Mouse (Mus musculus) lung, adult 2 months (tissue): ENCODE results near the gene Znhit1. TPM values are rescaled to one million over a fixed set of nuclear protein-coding genes. Genes with fewer than 3 reads are reported as not detected.

ENCODE experiments used
- DNase-seq: peaks from one replicate; pipeline ENCODE4 v3.0.0; 2022
- H3K4me1 ChIP-seq: fragments of 200-500 bp; 2 replicates; pipeline ENCODE4 v1.6.1; 2011; ENCODE audit warnings: low read length; ENCODE audit not compliant: control insufficient read depth, insufficient read depth
- H3K4me3 ChIP-seq: fragments of 200-500 bp; replicated peaks from 2 replicates; pipeline ENCODE3; 2011; ENCODE audit warnings: low read depth, mild to moderate bottlenecking, control low read depth, low read length; ENCODE audit errors: extremely low read depth
- CTCF ChIP-seq: fragments of 200-500 bp; IDR thresholded peaks from 2 replicates; pipeline ENCODE4 v1.5.1; 2011; ENCODE audit warnings: mild to moderate bottlenecking, low read length, control low read depth; ENCODE audit not compliant: insufficient read depth
- POLR2A ChIP-seq: fragments of 200-500 bp; IDR thresholded peaks from 2 replicates; pipeline ENCODE4 v1.6.1; 2011; ENCODE audit warnings: low read depth, mild to moderate bottlenecking, control low read depth, low read length, borderline replicate concordance; ENCODE audit errors: extremely low read depth
- WGBS: fragments of 180-500 bp; shearing (Covaris S2); methylation state at CpG from one replicate; pipeline ENCODE4 v1.1.7; 2018; 5-methylcytosine and 5-hydroxymethylcytosine counted together
- polyA plus RNA-seq: library from polyadenylated mRNA; depleted of rRNA; stranded (reverse); fragments of >200 nt; gene quantifications from 2 replicates; pipeline ENCODE4 v1.2.3, GENCODE M21; 2012

Znhit1 gene
- polyA plus RNA-seq, 1 experiment, result 70.3 TPM

DNA sequence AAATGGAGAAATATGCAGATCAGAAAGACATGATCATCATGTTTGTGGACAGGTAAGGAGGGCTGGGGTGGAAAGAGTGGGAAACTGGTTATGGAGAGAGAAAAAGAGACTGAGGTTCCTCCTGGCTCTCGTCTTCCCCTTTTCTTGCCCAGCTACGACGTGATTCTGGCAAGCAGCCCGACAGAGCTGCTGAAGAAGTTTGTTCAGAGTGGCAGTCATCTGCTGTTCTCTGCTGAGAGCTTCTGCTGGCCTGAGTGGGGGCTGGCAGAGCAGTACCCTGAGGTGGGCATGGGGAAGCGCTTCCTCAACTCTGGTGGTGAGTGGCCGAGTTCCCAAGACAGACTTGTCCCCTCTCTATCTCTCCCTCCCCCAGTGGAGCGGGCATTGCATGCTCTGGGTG is 599 bp upstream of the Znhit1 start:
- peak; percentile 33 for DNase-seq
- 46% methylated on average over 7 of the region's 7 CpGs for WGBS

DNA sequence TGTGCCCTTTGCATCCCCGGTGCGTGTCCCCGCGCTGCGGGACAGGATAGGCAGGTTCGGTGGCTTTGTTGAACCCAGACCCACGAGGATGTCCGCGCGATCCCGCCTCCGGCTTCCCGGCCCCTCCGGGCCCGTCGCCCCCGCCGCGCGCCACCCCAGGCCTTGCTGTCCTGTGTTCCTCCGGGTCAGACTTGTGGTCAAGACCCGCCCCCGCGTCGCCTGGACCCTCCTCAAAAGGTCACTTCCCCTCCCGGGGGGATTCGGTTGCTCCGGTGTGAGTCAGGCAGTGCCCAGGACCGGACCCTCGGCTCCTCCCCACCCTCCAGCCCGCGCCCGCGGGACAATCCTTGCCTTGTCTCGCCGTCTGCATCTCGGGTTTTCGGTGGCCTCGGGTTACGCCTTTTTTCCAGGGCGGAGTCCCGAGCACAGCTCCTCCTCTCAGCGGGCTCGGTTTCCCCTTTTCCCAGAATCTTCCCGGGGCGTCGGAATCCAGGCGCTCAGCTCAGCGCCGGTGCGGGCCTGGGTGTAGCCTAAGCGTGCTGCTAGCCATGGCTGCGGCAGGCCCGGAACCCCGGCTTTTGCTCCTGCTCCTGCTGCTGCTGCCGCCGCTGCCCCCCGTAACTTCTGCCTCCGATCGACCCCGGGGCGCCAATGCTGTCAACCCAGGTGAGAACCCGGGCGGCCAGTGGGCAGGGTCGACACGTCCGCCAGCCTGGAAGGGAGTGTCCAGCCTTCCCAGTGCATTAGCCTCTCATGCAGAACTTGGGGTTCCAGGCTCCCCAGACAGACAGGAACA is 485 bp downstream of the Znhit1 start:
- peak; percentile 86 for DNase-seq
- Histone ChIP-seq H3K4me3 (peak overlapping the region; percentile 83), H3K4me1 (peaks cover 3% of the 10 kb centered on the region; the same call in 1 of the 2 replicates)
- TF ChIP-seq CTCF (no peak), POLR2A (peak; percentile 67; the same call in 1 of the 2 replicates)
- WGBS, result under 1% methylated on average over 67 of the region's 67 CpGs

More for the DNA sequence above, 599 bp upstream of the Znhit1 start:
- no peak overlapping the region for H3K4me3 ChIP-seq
- peaks cover 3% of the 10 kb centered on the region; the same call in 1 of the 2 replicates for H3K4me1 ChIP-seq
- TF ChIP-seq POLR2A, result no peak
- no peak for TF ChIP-seq CTCF

DNA sequence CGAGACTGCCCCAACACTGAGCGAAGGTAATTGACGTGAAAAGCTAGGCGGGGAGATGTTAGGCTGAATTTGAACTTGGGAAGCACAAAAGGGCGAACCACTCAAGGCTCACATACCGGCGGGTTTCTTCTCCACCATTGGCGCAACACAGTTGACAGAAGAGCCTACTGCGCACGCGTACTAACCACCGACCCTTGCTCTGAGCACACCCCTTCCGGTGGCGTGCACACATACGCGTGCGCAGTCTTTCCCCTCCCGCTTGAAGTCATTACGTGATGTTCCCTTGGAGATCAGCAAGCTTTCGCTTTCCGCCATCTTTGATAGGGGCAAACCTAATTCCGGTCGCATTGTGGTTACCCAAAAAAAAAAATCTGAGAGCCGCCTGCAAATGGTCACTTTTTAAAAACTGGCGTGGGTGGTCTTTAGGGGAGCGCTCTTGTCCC is 1.1 kb downstream of the Znhit1 start, which contains the start of gene Plod3:
Plod3 (plus strand) TSS at position 325 of the 443 bp plus-strand sequence.
- Histone ChIP-seq H3K4me1 (peaks cover 3% of the 10 kb centered on the region; the same call in 1 of the 2 replicates), H3K4me3 (peak within 1 kb of the TSS; percentile 83)
- WGBS, result under 1% methylated on average over 26 of the region's 26 CpGs
- no peak for DNase-seq
- TF ChIP-seq CTCF (no peak), POLR2A (peak; percentile 81; the same call in 1 of the 2 replicates)

DNA sequence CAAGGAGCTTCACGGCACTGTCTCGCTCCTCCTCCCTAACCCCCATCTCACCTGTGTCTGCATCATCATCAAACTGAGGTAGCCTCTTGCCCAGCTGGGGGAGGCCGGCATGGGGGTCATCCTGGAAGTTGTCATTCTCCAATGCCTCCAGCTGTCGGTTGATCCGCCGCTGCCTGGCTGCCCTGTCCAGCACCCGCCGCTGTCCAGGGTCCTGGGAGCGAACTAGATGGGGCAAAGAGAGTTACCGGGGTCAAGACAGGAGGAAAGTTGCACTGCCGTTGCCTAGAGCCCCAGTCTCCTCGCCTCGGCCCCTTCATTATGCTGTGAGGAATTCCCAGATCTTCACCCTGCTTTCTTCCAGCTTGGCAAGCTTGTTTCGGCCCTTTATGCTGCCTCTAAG is 3.0 kb downstream of the Znhit1 start:
- peaks cover 3% of the 10 kb centered on the region; the same call in 1 of the 2 replicates for H3K4me1 ChIP-seq
- TF ChIP-seq CTCF (no peak), POLR2A (no peak)
- WGBS, result 55% methylated on average over 14 of the region's 14 CpGs
- H3K4me3 ChIP-seq, result no peak overlapping the region
- no peak for DNase-seq

DNA sequence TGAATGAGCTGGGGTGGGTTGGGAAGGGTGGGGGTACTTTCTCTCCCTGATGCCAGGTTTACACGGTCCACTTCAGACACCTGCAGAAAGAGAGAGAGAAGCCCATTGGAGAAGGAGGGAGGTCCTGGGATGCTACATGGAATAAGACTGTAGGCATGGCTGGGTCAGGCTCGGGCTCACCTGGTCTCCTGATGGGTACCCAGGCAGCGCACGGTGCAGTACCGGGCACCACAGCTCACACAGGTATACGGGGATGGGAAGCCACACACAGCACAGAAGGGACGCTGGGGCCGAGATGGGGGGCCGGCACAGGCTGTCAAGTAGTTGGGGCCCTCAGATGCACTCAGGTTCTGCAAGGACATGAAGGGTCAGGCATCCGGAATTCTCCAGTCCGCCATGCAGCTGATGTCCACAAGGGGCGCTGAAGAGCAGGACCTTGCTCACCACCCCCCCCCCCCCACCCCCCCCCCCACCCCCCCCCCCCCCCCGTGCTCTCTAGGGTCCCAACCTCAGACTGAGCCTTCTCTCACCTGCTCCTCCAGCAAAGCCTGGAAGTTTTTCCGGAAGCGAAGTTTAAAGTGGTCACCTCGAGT is 5.4 kb downstream of the Znhit1 start:
- no peak overlapping the region for H3K4me3 ChIP-seq
- no peak for TF ChIP-seq POLR2A
- peak; percentile 72 for TF ChIP-seq CTCF
- peaks cover 3% of the 10 kb centered on the region; the same call in 1 of the 2 replicates for H3K4me1 ChIP-seq
- WGBS, result 50% methylated on average over 15 of the region's 16 CpGs
- peak; percentile 52 for DNase-seq

DNA sequence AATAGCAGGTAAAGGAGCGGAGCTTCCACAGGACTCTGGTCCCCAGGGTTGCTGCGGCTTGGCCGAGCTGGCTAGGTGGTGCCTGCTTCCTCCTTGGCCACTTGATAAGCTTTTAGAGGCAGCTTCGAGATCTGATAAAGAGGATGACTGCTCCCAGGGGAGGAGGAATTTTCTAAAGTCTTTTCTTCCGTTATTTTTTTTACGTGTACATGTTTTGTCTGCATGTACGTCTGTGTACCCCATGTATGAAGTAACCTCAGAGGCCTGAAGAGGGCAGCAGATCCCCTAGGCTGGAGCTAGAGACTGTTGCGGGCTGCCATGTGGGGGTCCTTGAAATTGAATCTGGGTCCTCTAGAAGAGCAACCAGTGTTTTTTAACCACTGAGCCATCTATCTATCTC is 6.8 kb downstream of the Znhit1 start:
- no peak overlapping the region for H3K4me3 ChIP-seq
- peaks cover under 1% of the 10 kb centered on the region; the same call in 1 of the 2 replicates for H3K4me1 ChIP-seq
- TF ChIP-seq POLR2A (no peak), CTCF (no peak)
- 85% methylated on average over 8 of the region's 8 CpGs for WGBS
- no peak for DNase-seq

DNA sequence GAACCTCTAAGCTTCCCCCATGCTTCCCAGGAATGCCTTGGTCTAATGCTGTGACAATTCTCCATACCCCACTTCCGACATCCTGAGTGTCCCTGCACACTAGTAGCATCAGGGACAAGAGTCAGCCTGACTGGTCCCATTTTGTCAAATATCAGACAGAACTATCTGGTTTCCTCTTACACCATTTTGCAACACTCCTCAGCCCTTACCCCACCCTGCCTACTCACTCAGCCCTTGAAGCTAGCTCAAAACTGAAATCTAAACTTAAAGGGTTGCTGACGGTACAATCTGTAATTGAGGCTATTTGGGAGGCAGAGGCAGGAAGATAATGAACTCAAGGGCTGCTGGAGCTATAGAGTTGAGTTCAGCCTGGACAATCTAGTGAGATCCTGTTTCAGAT is 8.1 kb downstream of the Znhit1 start:
- 79% methylated on average over 2 of the region's 2 CpGs for WGBS
- H3K4me1 ChIP-seq, result no peaks in the 10 kb centered on the region
- H3K4me3 ChIP-seq, result no peak overlapping the region
- TF ChIP-seq POLR2A (no peak), CTCF (no peak)
- no peak for DNase-seq

DNA sequence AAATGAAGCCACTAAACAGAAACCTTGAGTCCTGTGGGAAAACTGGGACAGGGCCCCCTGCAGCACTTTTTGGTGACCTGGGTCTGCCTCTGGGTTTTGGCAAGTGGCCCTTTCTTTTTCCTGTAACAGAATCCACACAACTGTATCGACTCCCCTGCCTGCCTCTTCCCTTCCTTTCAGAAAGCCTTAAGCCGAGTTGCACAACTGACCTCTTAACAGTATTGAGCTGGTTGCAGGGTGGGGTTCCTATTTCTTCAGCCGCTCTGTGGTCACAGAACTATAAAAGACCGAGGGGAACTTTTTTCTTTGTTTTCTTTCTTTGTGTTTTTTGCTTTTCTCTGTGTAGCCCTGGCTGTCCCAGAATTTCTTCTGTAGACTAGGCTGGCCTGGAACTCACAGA is 10.1 kb downstream of the Znhit1 start:
- TF ChIP-seq CTCF (no peak), POLR2A (no peak)
- no peak for DNase-seq
- Histone ChIP-seq H3K4me1 (no peaks in the 10 kb centered on the region), H3K4me3 (no peak overlapping the region)
- WGBS, result 36% methylated on average over 4 of the region's 4 CpGs

DNA sequence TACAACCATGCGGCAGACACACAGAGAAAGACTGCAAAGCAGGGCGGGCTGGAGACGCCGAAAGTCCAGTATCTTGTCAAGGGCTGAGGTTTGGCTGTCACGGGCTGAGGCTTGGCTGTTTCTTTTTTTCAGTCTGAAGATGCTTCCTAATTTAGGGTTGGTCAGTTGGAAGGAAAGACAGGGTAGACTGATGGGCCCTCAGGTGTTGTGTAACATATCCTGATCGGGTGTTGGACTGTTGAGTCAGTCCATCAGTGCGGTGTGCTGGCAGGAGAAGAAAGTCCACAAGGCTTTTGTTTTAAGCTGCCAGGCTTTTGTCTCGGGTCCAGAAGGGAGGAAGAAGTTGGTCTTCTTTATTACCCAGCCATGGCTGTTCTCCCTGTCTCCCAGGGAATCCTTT is 14.2 kb downstream of the Znhit1 start:
- DNase-seq, result no peak
- no peak for TF ChIP-seq CTCF
- TF ChIP-seq POLR2A, result no peak
- WGBS, result 57% methylated on average over 8 of the region's 8 CpGs
- Histone ChIP-seq H3K4me1 (no peaks in the 10 kb centered on the region), H3K4me3 (no peak overlapping the region)
